Mouse (Mus musculus) limb, embryonic 12.5 days (tissue): Measurements from ENCODE around the gene Tgtp2. TPM values are rescaled to one million over a fixed set of nuclear protein-coding genes. Genes with fewer than 3 reads are reported as not detected.
"Not testable (repeated sequence)": the region's sequence is repeated elsewhere in the genome, so short reads cannot be mapped to it uniquely, and the experiment has no call there.

ENCODE experiments used
- ATAC-seq: fragments of 200-750 bp; cut with Nextera tagmentation; 2 replicates; pipeline ENCODE4 v1.8.0; 2017; ENCODE audit warnings: low read depth, moderate TSS enrichment; ENCODE audit not compliant: insufficient number of reproducible peaks, insufficient read depth, low FRiP score, low TSS enrichment
- H3K27ac ChIP-seq: fragments of 300-500 bp; sonication (generic); 2 replicates; pipeline ENCODE4 v1.5.1; 2016; ENCODE audit warnings: mild to moderate bottlenecking, moderate library complexity
- H3K27me3 ChIP-seq: fragments of 300-500 bp; sonication (generic); 2 replicates; pipeline ENCODE4 v1.6.1; 2016; ENCODE audit warnings: mild to moderate bottlenecking, moderate library complexity
- H3K36me3 ChIP-seq: fragments of 300-500 bp; sonication (generic); 2 replicates; pipeline ENCODE4 v1.6.1; 2016; ENCODE audit warnings: mild to moderate bottlenecking, moderate library complexity
- H3K4me1 ChIP-seq: fragments of 300-500 bp; sonication (generic); replicated peaks from 2 replicates; pipeline ENCODE4 v1.6.1; 2016
- H3K4me2 ChIP-seq: fragments of 300-500 bp; sonication (generic); 2 replicates; pipeline ENCODE4 v1.6.1; 2016; ENCODE audit warnings: mild to moderate bottlenecking, moderate library complexity
- H3K4me3 ChIP-seq: fragments of 300-500 bp; sonication (generic); replicated peaks from 2 replicates; pipeline ENCODE4 v1.5.1; 2016; ENCODE audit warnings: mild to moderate bottlenecking
- H3K9ac ChIP-seq: fragments of 300-500 bp; sonication (generic); replicated peaks from 2 replicates; pipeline ENCODE4 v1.6.1; 2016; ENCODE audit warnings: mild to moderate bottlenecking, moderate library complexity
- H3K9me3 ChIP-seq: fragments of 300-500 bp; sonication (generic); 2 replicates; pipeline ENCODE4 v1.6.1; 2016; ENCODE audit warnings: mild to moderate bottlenecking, moderate library complexity
- WGBS: fragments of 180-500 bp; shearing (Covaris S2); methylation state at CpG from one replicate; pipeline ENCODE4 v1.1.7; 2016; 5-methylcytosine and 5-hydroxymethylcytosine counted together
- polyA plus RNA-seq: library from polyadenylated mRNA; unstranded; fragments of >200 nt; fragmentation: Nextera tagmentation; extraction: Ambion mirVana; gene quantifications from 2 replicates; pipeline ENCODE4 v1.2.1, GENCODE M21; 2016

Tgtp2 gene
- polyA plus RNA-seq: not detected in 2 replicates

- WGBS: 77% methylated on average over 5 of the region's 5 CpGs
Measured at GRCm38 (mm10) chr11:49063713-49064469, at the start of gene Tgtp2. Tgtp2 (minus strand) TSS chr11:49064206.

GRCm38 (mm10) chr11:49112624-49113219 lies 48.7 kb upstream of the Tgtp2 start:
- no peaks in the 10 kb centered on the region for H3K9me3 ChIP-seq
- no peaks in the 10 kb centered on the region for H3K4me1 ChIP-seq
- H3K27me3 ChIP-seq: no peaks in the 10 kb centered on the region
- whole genome bisulfite sequencing: 84% methylated on average over 6 of the region's 6 CpGs
- no peak overlapping the region for H3K4me2 ChIP-seq
- H3K4me3 ChIP-seq: no peak overlapping the region
- H3K27ac ChIP-seq: no peak overlapping the region
- no peak overlapping the region for H3K9ac ChIP-seq
- ATAC-seq: no peak
- no peaks in the 10 kb centered on the region for H3K36me3 ChIP-seq

More at GRCm38 (mm10) chr11:49063713-49064469, at the start of gene Tgtp2:
- not testable (repeated sequence) for H3K4me3 ChIP-seq, ATAC-seq, H3K9ac ChIP-seq, H3K4me2 ChIP-seq, H3K4me1 ChIP-seq, H3K27me3 ChIP-seq, H3K36me3 ChIP-seq, H3K9me3 ChIP-seq, H3K27ac ChIP-seq

GRCm38 (mm10) chr11:49111000-49111399 lies 47.0 kb upstream of the Tgtp2 start:
- Histone ChIP-seq H3K27ac (no peak overlapping the region), H3K4me2 (no peak overlapping the region)

GRCm38 (mm10) chr11:49108833-49109232 lies 44.8 kb upstream of the Tgtp2 start:
- Histone ChIP-seq H3K4me2 (no peak overlapping the region), H3K4me3 (no peak overlapping the region), H3K9ac (no peak overlapping the region), H3K4me1 (no peaks in the 10 kb centered on the region), H3K27me3 (no peaks in the 10 kb centered on the region), H3K36me3 (no peaks in the 10 kb centered on the region), H3K9me3 (no peaks in the 10 kb centered on the region), H3K27ac (no peak overlapping the region)
- no peak for ATAC-seq
- 45% methylated on average over 1 of the region's 1 CpGs for WGBS

More at GRCm38 (mm10) chr11:49111000-49111399, 47.0 kb upstream of the Tgtp2 start:
- Histone ChIP-seq H3K4me3 (no peak overlapping the region), H3K9me3 (no peaks in the 10 kb centered on the region), H3K36me3 (no peaks in the 10 kb centered on the region), H3K9ac (no peak overlapping the region), H3K27me3 (no peaks in the 10 kb centered on the region), H3K4me1 (no peaks in the 10 kb centered on the region)
- 66% methylated on average over 1 of the region's 1 CpGs for WGBS
- ATAC-seq: no peak

- H3K4me3 ChIP-seq: no peak overlapping the region
Measured at GRCm38 (mm10) chr11:49107650-49108537, 43.9 kb upstream of the Tgtp2 start.

GRCm38 (mm10) chr11:49105752-49106151 lies 41.7 kb upstream of the Tgtp2 start:
- Histone ChIP-seq H3K4me2 (no peak overlapping the region), H3K9me3 (no peaks in the 10 kb centered on the region), H3K27ac (no peak overlapping the region), H3K36me3 (no peaks in the 10 kb centered on the region), H3K4me3 (no peak overlapping the region), H3K9ac (no peak overlapping the region), H3K4me1 (no peaks in the 10 kb centered on the region), H3K27me3 (no peaks in the 10 kb centered on the region)
- no peak for ATAC-seq
- WGBS: 76% methylated on average over 1 of the region's 1 CpGs

More at GRCm38 (mm10) chr11:49107650-49108537, 43.9 kb upstream of the Tgtp2 start:
- H3K9me3 ChIP-seq: no peaks in the 10 kb centered on the region
- H3K27me3 ChIP-seq: no peaks in the 10 kb centered on the region
- H3K4me2 ChIP-seq: no peak overlapping the region
- H3K9ac ChIP-seq: no peak overlapping the region
- no peak for ATAC-seq
- H3K27ac ChIP-seq: no peak overlapping the region
- no peaks in the 10 kb centered on the region for H3K36me3 ChIP-seq
- WGBS: 52% methylated on average over 10 of the region's 10 CpGs
- no peaks in the 10 kb centered on the region for H3K4me1 ChIP-seq

GRCm38 (mm10) chr11:49103047-49103693 lies 39.2 kb upstream of the Tgtp2 start:
- no peak overlapping the region for H3K4me3 ChIP-seq
- H3K27me3 ChIP-seq: no peaks in the 10 kb centered on the region
- no peak overlapping the region for H3K27ac ChIP-seq
- no peaks in the 10 kb centered on the region for H3K36me3 ChIP-seq
- no peaks in the 10 kb centered on the region for H3K9me3 ChIP-seq
- no peak overlapping the region; the same call in 1 of the 2 replicates for H3K4me2 ChIP-seq
- WGBS: 19% methylated on average over 8 of the region's 8 CpGs
- no peaks in the 10 kb centered on the region for H3K4me1 ChIP-seq
- H3K9ac ChIP-seq: no peak overlapping the region
- no peak for ATAC-seq

- Histone ChIP-seq H3K4me2 (no peak overlapping the region), H3K9ac (no peak overlapping the region), H3K9me3 (no peaks in the 10 kb centered on the region), H3K4me3 (no peak overlapping the region), H3K27me3 (no peaks in the 10 kb centered on the region), H3K36me3 (no peaks in the 10 kb centered on the region), H3K27ac (no peak overlapping the region), H3K4me1 (no peaks in the 10 kb centered on the region)
- whole genome bisulfite sequencing: 50% methylated on average over 5 of the region's 5 CpGs
- no peak for ATAC-seq
Measured at GRCm38 (mm10) chr11:49101500-49101899, 37.5 kb upstream of the Tgtp2 start.

GRCm38 (mm10) chr11:49100409-49100808 lies 36.4 kb upstream of the Tgtp2 start:
- WGBS: 76% methylated on average over 3 of the region's 3 CpGs
- Histone ChIP-seq H3K27ac (no peak overlapping the region), H3K4me2 (no peak overlapping the region)

GRCm38 (mm10) chr11:49095367-49095766 lies 31.4 kb upstream of the Tgtp2 start:
- H3K27me3 ChIP-seq: no peaks in the 10 kb centered on the region
- no peaks in the 10 kb centered on the region for H3K36me3 ChIP-seq
- no peaks in the 10 kb centered on the region for H3K4me1 ChIP-seq
- no peak overlapping the region for H3K4me3 ChIP-seq
- H3K9ac ChIP-seq: no peak overlapping the region
- ATAC-seq: no peak
- H3K27ac ChIP-seq: no peak overlapping the region
- H3K4me2 ChIP-seq: no peak overlapping the region
- H3K9me3 ChIP-seq: no peaks in the 10 kb centered on the region
- WGBS: 92% methylated on average over 4 of the region's 4 CpGs

More at GRCm38 (mm10) chr11:49100409-49100808, 36.4 kb upstream of the Tgtp2 start:
- no peak overlapping the region for H3K9ac ChIP-seq
- H3K9me3 ChIP-seq: no peaks in the 10 kb centered on the region
- no peaks in the 10 kb centered on the region for H3K27me3 ChIP-seq
- H3K4me3 ChIP-seq: no peak overlapping the region
- no peaks in the 10 kb centered on the region for H3K4me1 ChIP-seq
- no peaks in the 10 kb centered on the region for H3K36me3 ChIP-seq
- ATAC-seq: no peak
